Mouse (Mus musculus): ENCODE measurements at regions not wholly inside any gene's neighbourhood (a gene's known extent, or its start where the extent isn't known, plus 50 kb on each side); places are given as distances from the start of the nearest gene placed in this dataset.

- DNase-seq (ENCODE audit: low spot score in 2 of 2): peak in 1 of 2 experiments; percentile 42
Observed at GRCm38 (mm10) chr4:51448978-51449377, 232.5 kb downstream of the Cylc2 start.

All from layer of hippocampus, postnatal 14 days (tissue).